Mouse (Mus musculus) urinary bladder, adult 2 months (tissue): ENCODE measurements around the gene Cadps. TPM values are rescaled to one million over a fixed set of nuclear protein-coding genes. Genes with fewer than 3 reads are reported as not detected.
"Not testable (repeated sequence)": the region's sequence is repeated elsewhere in the genome, so short reads cannot be mapped to it uniquely, and the experiment has no call there.

ENCODE experiments used
- DNase-seq: peaks from one replicate; pipeline ENCODE4 v3.0.0; 2022; ENCODE audit warnings: low spot score
- polyA plus RNA-seq: library from polyadenylated mRNA; depleted of rRNA; stranded (reverse); fragments of >200 nt; gene quantifications from 2 replicates; pipeline ENCODE4 v1.2.3, GENCODE M21; 2012

Gene Cadps
- polyA plus RNA-seq, 1 experiment, result 2.8 TPM

GRCm38 (mm10) chr14:12591829-12592228 is 231.1 kb downstream of the Cadps start:
- no peak for DNase-seq

GRCm38 (mm10) chr14:12583536-12583935 is 239.3 kb downstream of the Cadps start:
- no peak for DNase-seq

- no peak for DNase-seq
Measured at GRCm38 (mm10) chr14:12581657-12582056, 241.2 kb downstream of the Cadps start.

GRCm38 (mm10) chr14:12580786-12581185 is 242.1 kb downstream of the Cadps start:
- no peak for DNase-seq

GRCm38 (mm10) chr14:12578156-12578555 is 244.7 kb downstream of the Cadps start:
- DNase-seq, result no peak

GRCm38 (mm10) chr14:12577475-12578140 is 245.3 kb downstream of the Cadps start:
- DNase-seq, result no peak

- no peak for DNase-seq
Measured at GRCm38 (mm10) chr14:12575105-12575504, 247.8 kb downstream of the Cadps start.

GRCm38 (mm10) chr14:12574336-12574735 is 248.5 kb downstream of the Cadps start:
- no peak for DNase-seq

- DNase-seq, result not testable (repeated sequence)
Measured at GRCm38 (mm10) chr14:12561730-12562129, 261.1 kb downstream of the Cadps start.

GRCm38 (mm10) chr14:12560233-12560577 is 262.7 kb downstream of the Cadps start:
- DNase-seq, result no peak

GRCm38 (mm10) chr14:12559574-12560232 is 263.2 kb downstream of the Cadps start:
- DNase-seq, result no peak

- DNase-seq, result no peak
Measured at GRCm38 (mm10) chr14:12558920-12559573, 263.8 kb downstream of the Cadps start.

GRCm38 (mm10) chr14:12554486-12554885 is 268.4 kb downstream of the Cadps start:
- no peak for DNase-seq

- DNase-seq, result no peak
Measured at GRCm38 (mm10) chr14:12551353-12551752, 271.5 kb downstream of the Cadps start.

GRCm38 (mm10) chr14:12550931-12551330 is 271.9 kb downstream of the Cadps start:
- DNase-seq, result no peak

- DNase-seq, result no peak
Measured at GRCm38 (mm10) chr14:12549290-12549689, 273.6 kb downstream of the Cadps start.

GRCm38 (mm10) chr14:12547496-12547895 is 275.4 kb downstream of the Cadps start:
- DNase-seq, result no peak

GRCm38 (mm10) chr14:12541733-12542132 is 281.1 kb downstream of the Cadps start:
- no peak for DNase-seq

GRCm38 (mm10) chr14:12539071-12539470 is 283.8 kb downstream of the Cadps start:
- no peak for DNase-seq

- DNase-seq, result no peak
Measured at GRCm38 (mm10) chr14:12531101-12531500, 291.8 kb downstream of the Cadps start.

- DNase-seq, result no peak
Measured at GRCm38 (mm10) chr14:12530554-12530953, 292.3 kb downstream of the Cadps start.

GRCm38 (mm10) chr14:12529961-12530542 is 292.8 kb downstream of the Cadps start:
- DNase-seq, result no peak

GRCm38 (mm10) chr14:12527296-12527695 is 295.6 kb downstream of the Cadps start:
- no peak for DNase-seq
